ENCODE assay signal across 8 mouse cellular contexts in the genomic region with DNA sequence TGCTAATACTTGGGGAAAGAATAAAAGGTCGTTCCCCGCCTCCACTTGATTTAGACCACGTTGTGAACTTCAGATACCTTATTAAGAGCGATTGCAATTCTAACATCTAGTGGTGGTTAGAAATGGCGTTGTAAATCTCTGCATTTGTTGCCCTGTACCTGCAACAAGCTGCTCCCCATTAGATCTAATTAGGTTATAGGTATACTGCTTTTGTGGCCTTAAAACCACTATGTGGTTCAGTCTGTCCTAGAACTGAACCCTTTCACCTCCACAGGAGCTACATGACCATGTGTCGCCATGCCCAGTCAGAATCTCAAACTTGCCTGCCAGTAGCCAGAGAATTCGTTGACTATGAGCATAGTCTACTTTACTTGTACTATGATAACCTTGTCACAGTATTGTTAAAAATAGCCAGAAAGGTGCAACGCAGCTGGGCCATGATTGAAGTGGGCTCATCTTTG. TPM values are rescaled to one million over a fixed set of nuclear protein-coding genes. Genes with fewer than 3 reads are reported as not detected.
DNase-seq lines count a peak whose midpoint lies in the region; ATAC-seq and TF ChIP-seq lines count a peak whose summit lies in the region.

No protein-coding gene starts in this region.

- peaks cover 29% of the 10 kb centered on the region for H3K4me1 ChIP-seq in hindbrain, embryonic 15.5 days (replicated peaks)
- H3K4me1 ChIP-seq in neural tube, embryonic 12.5 days = peaks cover 21% of the 10 kb centered on the region

- H3K9me3 ChIP-seq in hindbrain, embryonic 15.5 days = no peaks in the 10 kb centered on the region
- H3K9me3 ChIP-seq in neural tube, embryonic 12.5 days = no peaks in the 10 kb centered on the region

- WGBS in hindbrain, embryonic 15.5 days = 34% methylated on average over 8 of the region's 8 CpGs
- 28% methylated on average over 8 of the region's 8 CpGs for WGBS in neural tube, embryonic 12.5 days

- H3K27ac ChIP-seq in layer of hippocampus, adult 2 months = peak overlapping the region; percentile 100
- H3K27ac ChIP-seq in hindbrain, embryonic 15.5 days (replicated peaks) = peak overlapping the region; percentile 99
- peak overlapping the region; percentile 88 for H3K27ac ChIP-seq in neural tube, embryonic 12.5 days

- H3K36me3 ChIP-seq in hindbrain, embryonic 15.5 days = peaks cover 4% of the 10 kb centered on the region
- H3K36me3 ChIP-seq in neural tube, embryonic 12.5 days = peaks cover 2% of the 10 kb centered on the region

- no peaks in the 10 kb centered on the region for H3K27me3 ChIP-seq in hindbrain, embryonic 15.5 days
- H3K27me3 ChIP-seq in neural tube, embryonic 12.5 days (replicated peaks) = no peaks in the 10 kb centered on the region

- no peak for TF ChIP-seq CTCF in layer of hippocampus, adult 2 months (conservative IDR thresholded peaks at IDR 0.05)

- H3K9ac ChIP-seq in hindbrain, embryonic 15.5 days = peak overlapping the region; percentile 98
- peak overlapping the region; percentile 92 for H3K9ac ChIP-seq in neural tube, embryonic 12.5 days

- H3K4me3 ChIP-seq in layer of hippocampus, adult 2 months = peak overlapping the region; percentile 96
- peak overlapping the region; percentile 88 for H3K4me3 ChIP-seq in hindbrain, embryonic 15.5 days
- peak overlapping the region; percentile 93 for H3K4me3 ChIP-seq in neural tube, embryonic 12.5 days

- DNase-seq in layer of hippocampus, adult 2 months (ENCODE audit: low spot score in 2 of 2) = no peak
- DNase-seq in layer of hippocampus, adult 9-11 months = no peak
- peak; percentile 41 for DNase-seq in c-Kit-positive CD71-positive TER-119-positive erythroid progenitor cells, embryonic 14.5 days (ENCODE audit: low spot score)
- DNase-seq in layer of hippocampus, postnatal 10 days (ENCODE audit: low spot score in 2 of 2) = no peak
- no peak for DNase-seq in kidney, postnatal 10 days
- no peak for DNase-seq in right cerebral cortex, postnatal 14 days

- peak overlapping the region; percentile 69 for H3K4me2 ChIP-seq in hindbrain, embryonic 15.5 days
- peak overlapping the region; percentile 69 for H3K4me2 ChIP-seq in neural tube, embryonic 12.5 days (replicated peaks)

- ATAC-seq in hindbrain, embryonic 15.5 days (ENCODE audit: low FRiP score, low read depth) = no peak
- no peak; the same call in 1 of the 2 replicates for ATAC-seq in neural tube, embryonic 12.5 days (ENCODE audit: low FRiP score, low read depth)

RNA-seq across cellular contexts. Expression of a gene that starts 0.4 kb away (rescaled TPM):
- 100 to 1,000 TPM; 275 to 283 TPM for total RNA-seq in layer of hippocampus, adult 2 months (2021)
- polyA plus RNA-seq in hindbrain, embryonic 15.5 days (2015; fragmentation: Nextera tagmentation; extraction: Ambion mirVana) = 407 and 424 TPM in 2 replicates
- 418 and 432 TPM in 2 replicates for polyA plus RNA-seq in neural tube, embryonic 12.5 days (2016; fragmentation: Nextera tagmentation; extraction: Ambion mirVana)
- total RNA-seq in layer of hippocampus, postnatal 10 days (2021) = 100 to 1,000 TPM; 249 to 317 TPM
